Mouse (Mus musculus): ENCODE results near the gene Adgrl2. TPM values are rescaled to one million over a fixed set of nuclear protein-coding genes. Genes with fewer than 3 reads are reported as not detected.

Adgrl2 gene
- polyA plus RNA-seq (2015; fragmentation: Nextera tagmentation; extraction: Ambion mirVana) = 123 and 138 TPM in 2 replicates

- H3K4me2 ChIP-seq = peak within 1 kb of the TSS; percentile 92
- WGBS = 0% methylated on average over 25 of the region's 25 CpGs
- H3K4me1 ChIP-seq (replicated peaks) = peaks cover 14% of the 10 kb centered on the region
- no peaks in the 10 kb centered on the region for H3K36me3 ChIP-seq
- H3K27ac ChIP-seq (replicated peaks) = peak within 1 kb of the TSS; percentile 98
- H3K9ac ChIP-seq = peak within 1 kb of the TSS; percentile 91
- no peaks in the 10 kb centered on the region for H3K27me3 ChIP-seq
- H3K9me3 ChIP-seq = no peaks in the 10 kb centered on the region
- ATAC-seq (ENCODE audit: low FRiP score, low read depth) = no peak
- peak within 1 kb of the TSS; percentile 73 for H3K4me3 ChIP-seq
Measured at GRCm38 (mm10) chr3:148990531-148991003, at the start of gene Adgrl2. Gene Adgrl2, minus strand, starts transcription at chr3:148990555.

DNA sequence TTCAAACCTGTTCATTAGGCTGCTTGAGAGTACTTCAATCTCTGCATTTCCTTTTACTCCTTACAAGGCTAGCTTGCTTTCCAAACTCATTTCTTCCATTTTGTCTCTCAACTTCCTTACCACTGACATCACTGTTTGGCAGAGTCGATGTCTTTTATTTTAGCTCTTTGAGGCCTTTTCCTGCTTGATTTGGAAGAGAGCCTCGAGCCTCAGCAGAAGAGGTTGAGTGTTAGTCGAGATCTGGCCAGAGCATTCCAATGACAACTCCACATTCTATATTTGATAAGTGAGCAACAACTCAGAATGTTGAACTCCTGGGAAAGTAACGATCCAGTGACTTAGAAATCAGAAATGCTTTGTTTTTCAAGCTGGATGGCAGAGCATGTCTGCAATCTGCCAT is 48.4 kb upstream of the Adgrl2 start:
- H3K27ac ChIP-seq (replicated peaks) = no peak overlapping the region
- H3K4me2 ChIP-seq = no peak overlapping the region
- H3K36me3 ChIP-seq = no peaks in the 10 kb centered on the region
- ATAC-seq (ENCODE audit: low FRiP score, low read depth) = no peak
- 70% methylated on average over 4 of the region's 4 CpGs for WGBS
- H3K9me3 ChIP-seq = no peaks in the 10 kb centered on the region
- no peak overlapping the region for H3K4me3 ChIP-seq
- H3K4me1 ChIP-seq (replicated peaks) = peaks cover 11% of the 10 kb centered on the region
- H3K9ac ChIP-seq = no peak overlapping the region
- H3K27me3 ChIP-seq = no peaks in the 10 kb centered on the region

GRCm38 (mm10) chr3:149019925-149020324 is 29.6 kb upstream of the Adgrl2 start:
- Histone ChIP-seq H3K9me3 (no peaks in the 10 kb centered on the region), H3K36me3 (no peaks in the 10 kb centered on the region), H3K4me2 (no peak overlapping the region), H3K4me1 (replicated peaks) (no peaks in the 10 kb centered on the region), H3K27me3 (no peaks in the 10 kb centered on the region), H3K27ac (replicated peaks) (no peak overlapping the region), H3K4me3 (no peak overlapping the region), H3K9ac (no peak overlapping the region)
- ATAC-seq (ENCODE audit: low FRiP score, low read depth) = no peak
- WGBS = 68% methylated on average over 5 of the region's 5 CpGs

DNA sequence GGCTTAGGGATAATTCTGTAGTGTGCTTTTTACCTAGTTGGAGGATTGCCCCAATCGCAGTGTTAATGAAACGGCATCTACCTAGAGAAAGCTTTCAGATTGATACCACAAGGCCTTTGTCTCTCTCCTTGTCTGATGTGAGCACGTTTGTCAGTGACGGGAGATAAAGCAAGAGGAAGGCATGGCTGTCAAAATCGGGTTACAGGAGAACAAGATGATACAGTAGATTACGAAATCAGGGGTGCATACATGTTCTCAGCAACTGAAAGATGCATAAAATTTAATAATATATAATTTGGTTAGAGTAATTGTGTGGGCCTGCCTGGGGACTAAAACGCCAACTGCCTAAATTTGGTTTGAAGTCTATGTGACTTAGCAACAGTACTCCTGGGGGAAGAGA is 19.0 kb upstream of the Adgrl2 start:
- no peak for ATAC-seq (ENCODE audit: low FRiP score, low read depth)
- H3K36me3 ChIP-seq = no peaks in the 10 kb centered on the region
- H3K9ac ChIP-seq = no peak overlapping the region
- WGBS = 74% methylated on average over 7 of the region's 7 CpGs
- H3K9me3 ChIP-seq = no peaks in the 10 kb centered on the region
- no peaks in the 10 kb centered on the region for H3K4me1 ChIP-seq (replicated peaks)
- no peaks in the 10 kb centered on the region for H3K27me3 ChIP-seq
- no peak overlapping the region for H3K27ac ChIP-seq (replicated peaks)
- no peak overlapping the region for H3K4me3 ChIP-seq
- H3K4me2 ChIP-seq = no peak overlapping the region

- ATAC-seq (ENCODE audit: low FRiP score, low read depth) = no peak
- no peak overlapping the region for H3K27ac ChIP-seq (replicated peaks)
- 75% methylated on average over 6 of the region's 6 CpGs for WGBS
Measured at GRCm38 (mm10) chr3:149008634-149009023, 18.3 kb upstream of the Adgrl2 start.

GRCm38 (mm10) chr3:149007860-149008633 is 17.7 kb upstream of the Adgrl2 start:
- H3K4me1 ChIP-seq (replicated peaks) = no peaks in the 10 kb centered on the region
- H3K4me2 ChIP-seq = 0 out of 2 replicates have a peak overlapping the region, but pooled peaks have one; percentile 2
- H3K36me3 ChIP-seq = no peaks in the 10 kb centered on the region
- H3K27me3 ChIP-seq = no peaks in the 10 kb centered on the region
- H3K27ac ChIP-seq (replicated peaks) = no peak overlapping the region
- 64% methylated on average over 20 of the region's 20 CpGs for WGBS
- H3K4me3 ChIP-seq = no peak overlapping the region
- ATAC-seq (ENCODE audit: low FRiP score, low read depth) = no peak
- H3K9ac ChIP-seq = no peak overlapping the region
- no peaks in the 10 kb centered on the region for H3K9me3 ChIP-seq

More at GRCm38 (mm10) chr3:149008634-149009023, 18.3 kb upstream of the Adgrl2 start:
- Histone ChIP-seq H3K36me3 (no peaks in the 10 kb centered on the region), H3K27me3 (no peaks in the 10 kb centered on the region), H3K4me2 (no peak overlapping the region), H3K9me3 (no peaks in the 10 kb centered on the region), H3K4me3 (no peak overlapping the region), H3K9ac (no peak overlapping the region), H3K4me1 (replicated peaks) (no peaks in the 10 kb centered on the region)

DNA sequence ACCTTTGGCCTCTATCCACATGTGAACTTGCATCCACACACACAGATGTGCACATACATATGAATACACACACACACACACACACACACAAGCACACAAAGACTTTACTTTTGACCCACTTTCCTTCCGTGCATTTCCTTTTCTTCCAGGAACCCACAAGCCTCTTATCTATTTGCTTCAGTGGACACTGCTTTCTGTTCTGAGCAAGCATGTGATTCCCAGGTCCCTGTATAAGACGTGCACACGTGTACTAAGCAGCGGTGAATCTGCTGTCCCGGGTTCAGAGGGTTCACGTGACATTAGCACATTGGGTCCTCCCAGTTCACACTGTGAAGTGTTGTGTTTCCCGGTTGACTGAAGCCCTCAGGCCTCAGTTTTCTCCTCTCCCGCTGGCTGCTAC is 11.0 kb upstream of the Adgrl2 start:
- Histone ChIP-seq H3K4me1 (replicated peaks) (no peaks in the 10 kb centered on the region), H3K9ac (no peak overlapping the region), H3K36me3 (no peaks in the 10 kb centered on the region), H3K27ac (replicated peaks) (no peak overlapping the region), H3K27me3 (no peaks in the 10 kb centered on the region), H3K4me2 (no peak overlapping the region), H3K9me3 (no peaks in the 10 kb centered on the region), H3K4me3 (no peak overlapping the region)
- 32% methylated on average over 8 of the region's 8 CpGs for whole genome bisulfite sequencing
- ATAC-seq (ENCODE audit: low FRiP score, low read depth) = no peak

DNA sequence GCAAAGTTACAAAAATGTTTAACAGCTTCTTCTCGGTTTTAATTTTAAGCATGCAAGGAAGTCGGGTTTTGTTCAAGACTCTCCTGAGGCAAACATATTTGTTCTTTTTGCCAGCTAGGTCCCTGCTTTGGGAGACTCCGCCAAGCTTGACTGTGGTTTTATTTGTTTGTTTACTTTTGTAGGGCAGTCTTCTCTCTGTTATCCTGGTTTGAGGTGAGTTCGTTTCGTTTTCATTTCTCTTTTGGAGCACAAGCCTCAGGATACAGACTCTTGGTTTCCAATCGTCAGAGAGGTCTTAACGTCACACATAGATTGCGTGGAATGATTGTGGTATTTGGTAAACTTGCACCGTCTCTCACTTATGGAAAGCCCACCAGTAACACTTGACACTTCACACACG is 8.3 kb upstream of the Adgrl2 start:
- WGBS = 76% methylated on average over 10 of the region's 10 CpGs
- Histone ChIP-seq H3K9me3 (no peaks in the 10 kb centered on the region), H3K36me3 (no peaks in the 10 kb centered on the region), H3K27ac (replicated peaks) (no peak overlapping the region), H3K27me3 (no peaks in the 10 kb centered on the region), H3K4me2 (no peak overlapping the region), H3K9ac (no peak overlapping the region), H3K4me3 (no peak overlapping the region), H3K4me1 (replicated peaks) (no peaks in the 10 kb centered on the region)
- no peak for ATAC-seq (ENCODE audit: low FRiP score, low read depth)

- H3K4me2 ChIP-seq = peak overlapping the region; percentile 92
- 4% methylated on average over 8 of the region's 8 CpGs for WGBS
- H3K27me3 ChIP-seq = no peaks in the 10 kb centered on the region
- no peak for ATAC-seq (ENCODE audit: low FRiP score, low read depth)
- H3K4me1 ChIP-seq (replicated peaks) = peaks cover 12% of the 10 kb centered on the region
- no peak overlapping the region for H3K9ac ChIP-seq
- peak overlapping the region; percentile 73 for H3K4me3 ChIP-seq
- no peaks in the 10 kb centered on the region for H3K36me3 ChIP-seq
- peak overlapping the region; percentile 98; the same call in 1 of the 2 replicates for H3K27ac ChIP-seq (replicated peaks)
- no peaks in the 10 kb centered on the region for H3K9me3 ChIP-seq
Measured at GRCm38 (mm10) chr3:148991056-148991455, 701 bp upstream of the Adgrl2 start.

DNA sequence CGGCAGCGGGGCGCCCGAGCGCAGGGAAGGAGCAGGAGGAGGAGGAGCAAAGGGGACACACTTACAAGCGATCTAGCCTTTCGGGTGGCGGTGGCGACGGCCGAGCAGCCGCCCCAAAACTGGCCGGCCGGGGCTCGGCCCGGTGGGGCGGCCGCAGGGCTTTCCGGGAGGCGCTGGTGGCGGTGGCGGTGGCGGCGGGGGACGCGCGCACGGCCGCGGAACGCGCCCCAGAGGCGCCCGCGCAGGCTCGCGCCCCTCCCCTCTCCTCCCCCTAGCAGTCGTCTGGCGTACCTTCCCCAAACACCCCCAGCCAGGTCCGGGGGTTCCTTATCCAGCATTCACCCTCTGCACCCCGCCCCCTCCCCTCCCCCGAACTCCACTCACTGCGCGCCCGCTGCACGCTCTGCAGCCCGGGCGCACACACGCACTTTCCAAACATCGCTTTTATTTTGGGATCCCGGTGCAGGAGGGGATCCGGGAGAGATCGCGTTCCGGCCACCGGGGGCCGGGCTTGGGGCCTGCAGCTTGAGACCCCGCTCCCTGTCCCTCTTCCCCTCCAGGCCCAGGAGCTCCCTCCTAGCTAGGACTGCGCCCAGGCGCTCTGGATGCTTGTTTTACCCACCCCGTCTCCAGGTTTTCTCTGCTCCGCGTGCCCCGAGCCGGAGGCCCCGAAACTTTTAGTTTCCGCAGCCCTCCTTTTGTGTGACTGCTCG is 381 bp downstream of the Adgrl2 start:
- WGBS = 0% methylated on average over 44 of the region's 68 CpGs
- ATAC-seq (ENCODE audit: low FRiP score, low read depth) = peak; percentile 65

GRCm38 (mm10) chr3:148988996-148989817 is 1.1 kb downstream of the Adgrl2 start:
- under 1% methylated on average over 72 of the region's 75 CpGs for WGBS
- peak overlapping the region; percentile 92 for H3K4me2 ChIP-seq

More for the DNA sequence above, 381 bp downstream of the Adgrl2 start:
- Histone ChIP-seq H3K27ac (replicated peaks) (peak overlapping the region; percentile 98), H3K27me3 (no peaks in the 10 kb centered on the region), H3K4me1 (replicated peaks) (peaks cover 14% of the 10 kb centered on the region), H3K36me3 (no peaks in the 10 kb centered on the region), H3K4me2 (peak overlapping the region; percentile 92), H3K9me3 (no peaks in the 10 kb centered on the region), H3K4me3 (peak overlapping the region; percentile 73), H3K9ac (peak overlapping the region; percentile 91)

More at GRCm38 (mm10) chr3:148988996-148989817, 1.1 kb downstream of the Adgrl2 start:
- peak overlapping the region; percentile 73 for H3K4me3 ChIP-seq
- peaks cover 20% of the 10 kb centered on the region for H3K4me1 ChIP-seq (replicated peaks)
- no peaks in the 10 kb centered on the region for H3K9me3 ChIP-seq
- peak overlapping the region; percentile 98 for H3K27ac ChIP-seq (replicated peaks)
- no peaks in the 10 kb centered on the region for H3K36me3 ChIP-seq
- ATAC-seq (ENCODE audit: low FRiP score, low read depth) = peak; percentile 89
- no peaks in the 10 kb centered on the region for H3K27me3 ChIP-seq
- peak overlapping the region; percentile 91 for H3K9ac ChIP-seq

Data from hindbrain, embryonic 15.5 days (tissue).